Mouse (Mus musculus): ENCODE results near the gene Sult2a4. TPM values are rescaled to one million over a fixed set of nuclear protein-coding genes. Genes with fewer than 3 reads are reported as not detected.
"Not testable (repeated sequence)": the region's sequence is repeated elsewhere in the genome, so short reads cannot be mapped to it uniquely, and the experiment has no call there.

Gene Sult2a4
- total RNA-seq (2021), result not detected
- long read RNA-seq, experiment 1, result 0 reads
- long read RNA-seq, experiment 2, result 0 reads

- not testable (repeated sequence) for DNase-seq (ENCODE audit: low spot score in 2 of 2)
Measured at GRCm38 (mm10) chr7:13989507-13989906, at the start of gene Sult2a4. Gene Sult2a4 (minus strand): TSS chr7:13989607.

GRCm38 (mm10) chr7:14030831-14031230, 41.4 kb upstream of the Sult2a4 start:
- DNase-seq (ENCODE audit: low spot score in 2 of 2), result not testable (repeated sequence)

- DNase-seq (ENCODE audit: low spot score in 2 of 2), result no peak
Measured at GRCm38 (mm10) chr7:14013083-14013482, 23.7 kb upstream of the Sult2a4 start.

GRCm38 (mm10) chr7:14010686-14011085, 21.3 kb upstream of the Sult2a4 start:
- not testable (repeated sequence) for DNase-seq (ENCODE audit: low spot score in 2 of 2)

Other genes with a start within 250 kb of the Sult2a4 start
- not detected for gene Sult2a1, start 152.2 kb downstream of the Sult2a4 start, total RNA-seq (2021)
- gene Sult2a3, start 133.4 kb upstream of the Sult2a4 start, total RNA-seq (2021), result not detected